Mouse (Mus musculus) thymus, adult 2 months (tissue): ENCODE measurements around the gene Gm49510.

Source experiments
- CTCF ChIP-seq: fragments of 200-500 bp; IDR thresholded peaks from 2 replicates; pipeline ENCODE4 v1.5.1; 2012; ENCODE audit warnings: mild to moderate bottlenecking, control low read depth, low read length, moderate library complexity, borderline replicate concordance; ENCODE audit not compliant: control insufficient read depth, poor library complexity, insufficient read depth; ENCODE audit errors: extremely low read depth
- POLR2A ChIP-seq: fragments of 200-500 bp; IDR thresholded peaks from 2 replicates; pipeline ENCODE4 v1.6.1; 2012; ENCODE audit warnings: mild to moderate bottlenecking, low read length, control low read depth, moderate library complexity; ENCODE audit not compliant: control insufficient read depth, poor library complexity, insufficient read depth; ENCODE audit errors: extremely low read depth

DNA sequence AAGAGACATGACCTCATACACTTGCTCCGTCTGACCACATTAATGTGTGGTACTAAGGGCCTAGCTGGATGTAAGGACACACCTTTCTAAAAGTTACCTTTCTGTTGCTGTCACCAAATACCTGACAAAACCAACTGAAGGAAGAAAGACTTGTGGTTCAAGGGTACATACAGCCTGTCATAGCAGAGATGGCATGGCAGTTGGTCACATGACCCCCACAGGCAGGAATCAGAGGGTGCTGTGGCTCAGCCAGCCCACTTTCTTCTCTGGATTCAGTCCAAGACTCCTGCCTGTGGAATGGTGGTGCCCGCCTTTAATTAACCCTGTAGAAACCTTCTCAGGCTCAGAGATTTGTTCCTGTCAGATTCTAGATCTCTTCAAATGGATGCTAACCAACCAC is 36.3 kb upstream of the Gm49510 start:
- no peak for TF ChIP-seq CTCF
- no peak for TF ChIP-seq POLR2A
